Mouse (Mus musculus): Measurements from ENCODE around the gene Mrap2.

- TF ChIP-seq GATA1 (IDR thresholded peaks at IDR 0.05; ENCODE audit: borderline replicate concordance, low read length) = no peak
- TF ChIP-seq FLI1 (IDR thresholded peaks at IDR 0.05; ENCODE audit: low read length) = no peak
Measured at GRCm38 (mm10) chr9:87193721-87194120, 49.6 kb downstream of the Mrap2 start.
